Mouse (Mus musculus) cerebellum, adult (tissue): ENCODE measurements around the gene Olfr455.

ENCODE experiments used
- ATAC-seq: cut with Nextera tagmentation; 2 replicates; pipeline ENCODE4 v1.9.2; 2017; ENCODE audit warnings: mild to moderate bottlenecking, moderate library complexity, mixed read lengths; ENCODE audit not compliant: insufficient number of reproducible peaks, low FRiP score, low TSS enrichment

Gene Olfr455

GRCm38 (mm10) chr6:42547461-42547860, at the start of gene Olfr455:
TSS of gene Olfr455 (minus strand) at chr6:42547587.
- ATAC-seq: no peak

- no peak for ATAC-seq
These were observed 45.9 kb upstream of the Olfr455 start for GRCm38 (mm10) chr6:42593138-42593882.

- no peak for ATAC-seq
These were observed 39.2 kb upstream of the Olfr455 start for GRCm38 (mm10) chr6:42586569-42586968.

GRCm38 (mm10) chr6:42583488-42583872, 36.1 kb upstream of the Olfr455 start:
- ATAC-seq: no peak

- no peak for ATAC-seq
These were observed 35.5 kb upstream of the Olfr455 start for GRCm38 (mm10) chr6:42582741-42583487.

GRCm38 (mm10) chr6:42578678-42579077, 31.3 kb upstream of the Olfr455 start:
- ATAC-seq: no peak

GRCm38 (mm10) chr6:42577433-42577832, 30.0 kb upstream of the Olfr455 start:
- no peak for ATAC-seq

GRCm38 (mm10) chr6:42568205-42568604, 20.8 kb upstream of the Olfr455 start:
- ATAC-seq: no peak

GRCm38 (mm10) chr6:42566076-42566598, 18.8 kb upstream of the Olfr455 start:
- ATAC-seq: no peak

- no peak for ATAC-seq
These were observed 14.9 kb upstream of the Olfr455 start for GRCm38 (mm10) chr6:42562280-42562679.

- no peak for ATAC-seq
These were observed 13.5 kb upstream of the Olfr455 start for GRCm38 (mm10) chr6:42560885-42561284.

GRCm38 (mm10) chr6:42558641-42559040, 11.3 kb upstream of the Olfr455 start:
- no peak for ATAC-seq

GRCm38 (mm10) chr6:42546180-42546579, 1.2 kb downstream of the Olfr455 start:
- no peak for ATAC-seq

- no peak for ATAC-seq
These were observed 1.9 kb downstream of the Olfr455 start for GRCm38 (mm10) chr6:42545451-42545885.

- no peak for ATAC-seq
These were observed 2.5 kb downstream of the Olfr455 start for GRCm38 (mm10) chr6:42544846-42545245.

GRCm38 (mm10) chr6:42542036-42543031, 5.1 kb downstream of the Olfr455 start:
- ATAC-seq: no peak

- ATAC-seq: no peak
These were observed 6.7 kb downstream of the Olfr455 start for GRCm38 (mm10) chr6:42540681-42541080.

- no peak for ATAC-seq
These were observed 7.7 kb downstream of the Olfr455 start for GRCm38 (mm10) chr6:42539711-42540110.

- no peak for ATAC-seq
These were observed 33.9 kb downstream of the Olfr455 start for GRCm38 (mm10) chr6:42513461-42513860.

- ATAC-seq: no peak
These were observed 38.1 kb downstream of the Olfr455 start for GRCm38 (mm10) chr6:42509311-42509710.
